Mouse (Mus musculus): ENCODE measurements around the gene Pgm2l1.

DNA sequence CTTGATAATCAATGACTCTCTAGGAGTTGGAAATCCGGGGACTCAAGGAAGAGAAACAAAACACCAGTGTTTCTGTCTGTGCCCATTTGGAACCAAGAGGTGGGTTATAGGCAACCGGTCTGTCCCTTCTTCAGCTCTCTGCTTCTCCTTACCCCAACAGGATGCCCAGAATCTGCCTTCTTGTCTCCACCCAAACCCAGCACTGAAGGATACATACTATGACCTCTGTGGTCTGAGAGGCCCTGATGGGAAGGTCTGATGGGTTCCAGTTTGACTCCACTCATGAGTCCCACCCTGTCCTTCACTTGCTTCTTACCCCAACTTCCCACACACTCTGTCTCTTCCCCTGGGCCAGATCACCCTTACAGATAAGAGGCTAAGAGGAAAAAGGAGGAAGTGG is 46.0 kb upstream of the Pgm2l1 start:
- TF ChIP-seq CTCF (IDR thresholded peaks at IDR 0.05; ENCODE audit: borderline replicate concordance, extremely low read depth, insufficient read depth, insufficient read length) = no peak
- TF ChIP-seq POLR2A (IDR thresholded peaks at IDR 0.05; ENCODE audit: borderline replicate concordance, extremely low read depth, insufficient read depth, insufficient read length, poor library complexity, severe bottlenecking) = no peak
